Mouse (Mus musculus) brain, adult 2 months (tissue): ENCODE measurements at regions not wholly inside any gene's neighbourhood (a gene's known extent, or its start where the extent isn't known, plus 50 kb on each side); places are given as distances from the start of the nearest gene placed in this dataset.

Experiments
- DNase-seq: peaks from one replicate; pipeline ENCODE4 v3.0.0; 2011; ENCODE audit warnings: low read depth, low spot score

GRCm38 (mm10) chr1:138771307-138772011 is 76.9 kb downstream of the Lhx9 start:
- DNase-seq = no peak

GRCm38 (mm10) chr1:138762876-138763275 is 85.5 kb downstream of the Lhx9 start:
- no peak for DNase-seq

GRCm38 (mm10) chr1:138757777-138758176 is 90.6 kb downstream of the Lhx9 start:
- no peak for DNase-seq

GRCm38 (mm10) chr1:138733308-138733707 is 113.4 kb upstream of the Nek7 start:
- DNase-seq = no peak

- DNase-seq = no peak
These were observed 111.1 kb upstream of the Nek7 start for GRCm38 (mm10) chr1:138731008-138731407.

GRCm38 (mm10) chr1:138729089-138729699 is 109.3 kb upstream of the Nek7 start:
- no peak for DNase-seq

GRCm38 (mm10) chr1:138720728-138721127 is 100.8 kb upstream of the Nek7 start:
- no peak for DNase-seq

GRCm38 (mm10) chr1:138719297-138719696 is 99.4 kb upstream of the Nek7 start:
- no peak for DNase-seq

GRCm38 (mm10) chr1:138716991-138717390 is 97.0 kb upstream of the Nek7 start:
- DNase-seq = no peak

- DNase-seq = no peak
These were observed 95.2 kb upstream of the Nek7 start for GRCm38 (mm10) chr1:138715162-138715561.

GRCm38 (mm10) chr1:138709229-138709608 is 89.3 kb upstream of the Nek7 start:
- DNase-seq = no peak

- DNase-seq = no peak
These were observed 88.7 kb upstream of the Nek7 start for GRCm38 (mm10) chr1:138708507-138709228.

- DNase-seq = no peak
These were observed 88.0 kb upstream of the Nek7 start for GRCm38 (mm10) chr1:138707913-138708312.

- peak; percentile 24 for DNase-seq
These were observed 83.3 kb upstream of the Nek7 start for GRCm38 (mm10) chr1:138703291-138703690.

GRCm38 (mm10) chr1:138689234-138689633 is 69.3 kb upstream of the Nek7 start:
- DNase-seq = no peak

GRCm38 (mm10) chr1:138686746-138687145 is 66.8 kb upstream of the Nek7 start:
- DNase-seq = no peak

- no peak for DNase-seq
These were observed 63.8 kb upstream of the Nek7 start for GRCm38 (mm10) chr1:138683711-138684110.

GRCm38 (mm10) chr1:138681970-138682369 is 62.0 kb upstream of the Nek7 start:
- no peak for DNase-seq

GRCm38 (mm10) chr1:138674199-138674598 is 54.3 kb upstream of the Nek7 start:
- no peak for DNase-seq
